Mouse (Mus musculus) stomach, postnatal 0 days (tissue): ENCODE measurements around the gene Lrrc9.

Source experiments
- CTCF ChIP-seq: IDR thresholded peaks from 2 replicates; pipeline ENCODE4 v1.5.1; 2016; ENCODE audit warnings: antibody characterized with exemption, low read depth, mild to moderate bottlenecking, moderate library complexity
- EP300 ChIP-seq: optimal IDR thresholded peaks from 2 replicates; pipeline ENCODE3; 2016; ENCODE audit warnings: antibody characterized with exemption

DNA sequence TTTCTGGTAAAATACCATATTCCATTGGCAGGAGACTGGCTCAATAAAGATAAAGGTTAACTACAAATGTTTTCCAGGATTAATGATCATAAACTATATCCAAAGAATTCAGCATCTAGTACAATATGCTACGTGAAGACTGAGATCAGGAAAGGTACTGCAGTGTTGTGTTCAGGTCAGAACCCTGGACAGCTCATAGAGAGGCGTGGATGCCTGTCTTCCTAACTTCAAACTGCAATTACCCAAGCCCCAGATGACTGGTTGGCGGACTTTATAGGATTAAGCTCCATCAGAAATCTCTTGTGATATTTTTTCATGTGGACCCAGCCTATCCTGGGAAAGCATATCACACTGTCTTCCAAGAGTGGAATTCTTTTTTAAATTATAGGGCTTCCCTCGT is 19.0 kb upstream of the Lrrc9 start:
- no peak for TF ChIP-seq CTCF
- no peak for TF ChIP-seq EP300
